Mouse (Mus musculus) C2C12 (cell line): ENCODE measurements at regions not wholly inside any gene's neighbourhood (a gene's known extent, or its start where the extent isn't known, plus 50 kb on each side); places are given as distances from the start of the nearest gene placed in this dataset.
"Not testable (repeated sequence)": the region's sequence is repeated elsewhere in the genome, so short reads cannot be mapped to it uniquely, and the experiment has no call there.

ENCODE experiments used
- H3K27me3 ChIP-seq: one replicate; pipeline ENCODE4 v1.6.1; 2011; ENCODE audit not compliant: control insufficient read depth, insufficient read depth, insufficient read length
- H3K36me3 ChIP-seq: one replicate; pipeline ENCODE4 v1.6.1; 2011; ENCODE audit not compliant: control insufficient read depth, insufficient read depth
- H3K4me3 ChIP-seq: one replicate; pipeline ENCODE4 v1.5.1; 2011; ENCODE audit warnings: mild to moderate bottlenecking, control low read depth; ENCODE audit not compliant: poor library complexity, insufficient read depth, severe bottlenecking
- H3K79me2 ChIP-seq: one replicate; pipeline ENCODE4 v1.6.1; 2011; ENCODE audit not compliant: control insufficient read depth, insufficient read depth
- H3K79me3 ChIP-seq: one replicate; pipeline ENCODE4 v1.6.1; 2011; ENCODE audit warnings: low read depth, control low read depth
- H3ac ChIP-seq: one replicate; pipeline ENCODE3; 2011; ENCODE audit warnings: low read depth; ENCODE audit not compliant: control insufficient read depth, insufficient read length
- CEBPB ChIP-seq: IDR thresholded peaks from one replicate; pipeline ENCODE4 v1.6.1; 2011; ENCODE audit warnings: low read depth, mild to moderate bottlenecking, control low read depth, moderate library complexity
- CTCF ChIP-seq: IDR thresholded peaks from one replicate; pipeline ENCODE4 v1.5.1; 2011; ENCODE audit not compliant: control insufficient read depth, insufficient read depth, insufficient read length
- FOSL1 ChIP-seq: IDR thresholded peaks from one replicate; pipeline ENCODE4 v1.8.0; 2011; ENCODE audit warnings: mild to moderate bottlenecking, low read length; ENCODE audit not compliant: poor library complexity, insufficient read depth, severe bottlenecking
- MAX ChIP-seq: IDR thresholded peaks from one replicate; pipeline ENCODE4 v1.6.1; 2011; ENCODE audit warnings: mild to moderate bottlenecking, control low read depth
- MYOD1 ChIP-seq: IDR thresholded peaks from one replicate; pipeline ENCODE4 v1.6.1; 2011; ENCODE audit warnings: low read depth; ENCODE audit not compliant: control insufficient read depth, insufficient read length
- MYOG ChIP-seq: IDR thresholded peaks from one replicate; pipeline ENCODE4 v1.6.1; 2011; ENCODE audit not compliant: control insufficient read depth, insufficient read length; ENCODE audit errors: extremely low read depth
- USF1 ChIP-seq: IDR thresholded peaks from one replicate; pipeline ENCODE4 v1.6.1; 2011; ENCODE audit warnings: low read depth, mild to moderate bottlenecking, control low read depth, moderate library complexity

DNA sequence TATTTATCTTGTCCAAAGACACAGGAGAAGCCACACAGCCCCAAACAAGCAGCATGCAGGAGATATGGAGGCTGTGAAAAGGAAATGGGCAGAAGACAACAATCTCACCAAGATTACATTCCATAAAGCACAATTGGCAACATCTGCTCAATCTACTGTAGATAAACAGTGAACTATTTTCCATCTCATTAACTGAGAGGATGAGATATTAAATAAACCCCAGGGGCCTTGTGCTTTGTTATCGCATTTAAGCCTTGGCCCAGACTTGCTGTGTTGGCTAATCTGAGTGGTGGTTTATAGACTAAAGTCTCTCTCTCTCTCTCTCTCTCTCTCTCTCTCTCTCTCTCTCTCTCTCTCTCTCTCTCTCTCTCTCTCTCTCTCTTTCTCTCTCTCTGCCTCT, 149.5 kb downstream of the Mat2b start:
- no peaks in the 10 kb centered on the region for H3K79me3 ChIP-seq
- TF ChIP-seq MYOG = no peak
- TF ChIP-seq FOSL1 = no peak
- TF ChIP-seq USF1 = no peak
- no peak for TF ChIP-seq CEBPB
- TF ChIP-seq MAX = no peak
- no peak for TF ChIP-seq MYOD1
- no peak for TF ChIP-seq CTCF
- no peak overlapping the region for H3ac ChIP-seq

DNA sequence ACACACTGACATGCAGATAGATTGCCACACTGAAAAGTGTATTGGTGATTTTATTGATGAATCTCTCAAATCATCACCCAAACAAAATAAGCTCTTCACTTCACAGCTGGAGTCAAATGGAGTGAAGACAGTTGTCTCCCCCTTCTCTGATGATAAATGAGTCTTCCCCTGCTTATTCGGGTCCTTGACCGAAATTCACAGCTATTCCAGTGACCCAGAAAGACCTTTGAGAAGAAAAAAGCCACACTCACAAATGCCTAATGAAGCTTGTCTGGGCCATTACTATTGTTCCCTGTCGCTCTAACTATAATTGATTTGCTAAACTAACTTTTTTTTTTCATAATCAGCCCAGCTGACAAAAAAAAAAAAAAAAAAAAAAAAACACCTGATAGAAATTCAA, 154.8 kb downstream of the Mat2b start:
- no peak overlapping the region for H3K4me3 ChIP-seq
- no peaks in the 10 kb centered on the region for H3K27me3 ChIP-seq
- no peaks in the 10 kb centered on the region for H3K36me3 ChIP-seq
- TF ChIP-seq MYOD1 (no peak), FOSL1 (no peak), USF1 (no peak), MAX (no peak), CTCF (no peak), MYOG (no peak), CEBPB (no peak)
- H3K79me2 ChIP-seq = no peaks in the 10 kb centered on the region
- no peaks in the 10 kb centered on the region for H3K79me3 ChIP-seq
- no peak overlapping the region for H3ac ChIP-seq

More for the DNA sequence above, 149.5 kb downstream of the Mat2b start:
- H3K79me2 ChIP-seq = no peaks in the 10 kb centered on the region
- no peak overlapping the region for H3K4me3 ChIP-seq
- H3K36me3 ChIP-seq = no peaks in the 10 kb centered on the region
- H3K27me3 ChIP-seq = no peaks in the 10 kb centered on the region

DNA sequence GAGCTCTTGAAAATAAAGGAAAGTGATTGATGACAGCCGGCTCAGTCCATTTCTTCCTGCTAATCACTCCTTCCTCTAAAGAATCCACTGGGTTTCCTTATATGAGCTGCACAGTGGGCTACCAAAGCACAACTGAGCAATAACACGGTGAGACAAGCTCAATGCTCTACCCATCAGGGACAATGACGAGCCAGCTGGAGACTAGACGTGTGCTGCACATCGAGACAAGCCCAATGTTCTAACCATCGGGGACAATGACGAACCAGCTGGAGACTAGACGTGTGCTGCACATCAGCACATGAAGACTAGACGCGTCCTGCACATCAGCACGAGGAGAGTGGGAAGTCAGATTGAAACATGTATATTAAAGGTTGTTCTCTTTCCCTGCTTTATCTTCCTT, 155.2 kb downstream of the Mat2b start:
- Histone ChIP-seq H3K36me3 (no peaks in the 10 kb centered on the region), H3ac (no peak overlapping the region), H3K79me2 (no peaks in the 10 kb centered on the region), H3K79me3 (no peaks in the 10 kb centered on the region), H3K27me3 (no peaks in the 10 kb centered on the region), H3K4me3 (no peak overlapping the region)
- TF ChIP-seq MYOG (no peak), MAX (no peak), CTCF (no peak), FOSL1 (no peak), MYOD1 (no peak), USF1 (no peak), CEBPB (no peak)

DNA sequence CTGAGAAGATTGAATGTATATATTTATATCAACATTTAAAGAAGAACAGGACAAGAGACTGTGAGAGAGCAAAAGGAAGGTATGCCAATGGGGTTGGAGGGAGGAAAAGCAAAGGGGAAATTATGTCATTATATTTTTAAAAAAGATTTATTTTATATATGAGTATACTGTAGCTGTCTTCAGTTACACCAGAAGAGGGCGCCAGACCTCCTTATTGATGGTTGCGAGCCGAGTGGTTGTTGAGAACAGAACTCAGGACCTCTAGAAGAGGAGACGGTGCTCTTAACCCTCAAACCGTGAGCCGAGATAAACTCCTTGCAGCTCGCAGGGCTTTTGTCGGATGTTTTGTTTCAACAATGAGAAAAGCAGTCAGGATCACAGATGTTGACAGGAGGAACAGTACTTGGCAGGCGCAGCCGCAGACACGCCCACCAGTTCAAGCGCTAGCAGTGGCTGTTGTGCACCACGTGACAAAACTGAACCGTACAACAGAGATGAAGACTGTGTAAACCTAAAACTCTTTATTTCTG, 158.7 kb downstream of the Mat2b start:
- no peaks in the 10 kb centered on the region for H3K36me3 ChIP-seq
- no peak overlapping the region for H3K4me3 ChIP-seq
- no peaks in the 10 kb centered on the region for H3K27me3 ChIP-seq
- no peaks in the 10 kb centered on the region for H3K79me2 ChIP-seq
- H3K79me3 ChIP-seq = no peaks in the 10 kb centered on the region
- TF ChIP-seq FOSL1 = no peak
- no peak for TF ChIP-seq CEBPB
- TF ChIP-seq MYOD1 = no peak
- no peak for TF ChIP-seq USF1
- no peak for TF ChIP-seq CTCF
- TF ChIP-seq MYOG = no peak
- no peak for TF ChIP-seq MAX
- H3ac ChIP-seq = no peak overlapping the region

DNA sequence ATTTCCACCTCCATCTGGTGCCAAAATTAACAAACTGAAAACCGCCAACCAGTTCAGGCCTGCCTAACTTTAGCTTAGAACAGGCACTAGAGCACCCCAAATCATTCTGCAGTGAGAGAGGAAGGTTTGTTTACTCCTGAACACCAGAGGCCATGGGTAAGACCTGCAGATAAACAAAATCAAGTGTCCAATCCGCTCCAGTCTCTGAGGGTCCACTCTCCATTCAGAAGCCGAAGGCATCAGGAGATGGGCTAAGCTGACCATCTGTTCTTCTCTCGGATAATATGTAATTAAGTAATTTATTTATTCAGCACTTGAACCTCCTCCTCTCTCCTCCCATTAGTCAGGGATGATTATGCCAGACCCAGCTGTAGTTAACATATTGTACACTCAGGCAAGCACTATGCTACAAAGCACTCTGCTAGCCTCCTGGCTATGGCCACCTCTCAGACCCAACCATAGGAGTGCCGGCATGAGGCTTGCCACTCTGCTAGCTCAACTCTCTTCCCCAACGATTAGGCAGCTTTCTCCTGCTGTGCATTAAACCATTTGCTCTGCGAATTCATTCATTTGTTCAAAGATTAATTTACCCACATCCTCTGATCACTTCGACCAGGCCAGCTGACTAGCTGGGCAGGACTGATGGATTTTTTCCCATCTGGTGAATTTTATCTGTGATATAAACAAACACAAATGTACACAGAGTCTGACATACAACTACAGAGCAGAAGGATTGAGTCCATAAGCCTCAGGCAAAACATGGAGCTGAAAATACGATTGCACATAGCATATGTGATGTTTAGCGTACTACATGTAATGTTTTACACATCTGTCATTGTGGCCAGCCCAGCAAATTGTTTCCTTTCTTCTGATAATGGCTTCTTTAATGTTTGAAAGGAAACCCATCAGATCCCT, 184.4 kb downstream of the Mat2b start:
- H3K27me3 ChIP-seq = no peaks in the 10 kb centered on the region
- TF ChIP-seq MAX (no peak), CEBPB (no peak), FOSL1 (no peak), USF1 (no peak), MYOG (no peak), CTCF (no peak), MYOD1 (no peak)
- H3K79me2 ChIP-seq = no peaks in the 10 kb centered on the region
- no peaks in the 10 kb centered on the region for H3K36me3 ChIP-seq
- H3K79me3 ChIP-seq = no peaks in the 10 kb centered on the region
- no peak overlapping the region for H3K4me3 ChIP-seq
- H3ac ChIP-seq = no peak overlapping the region

DNA sequence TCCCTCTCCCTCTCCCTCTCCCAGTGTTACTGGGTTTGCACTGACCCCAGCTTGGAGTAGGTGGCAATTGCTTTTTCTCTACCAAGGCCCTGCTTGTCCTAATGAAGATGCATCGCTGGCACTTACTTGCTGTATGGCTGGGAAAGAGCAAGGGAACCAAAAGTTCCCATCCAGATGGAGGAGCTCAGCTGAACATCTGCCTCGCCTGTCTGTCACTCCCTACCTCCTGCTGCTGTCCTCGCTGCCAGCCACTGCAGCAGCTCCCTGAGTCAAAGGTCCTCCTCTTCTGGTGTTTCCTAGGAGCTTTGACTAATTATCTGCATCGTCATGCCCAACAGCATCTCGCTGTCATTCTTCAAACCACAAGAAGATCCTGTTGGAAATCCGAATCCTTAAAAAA, 203.4 kb downstream of the Mat2b start:
- TF ChIP-seq FOSL1 = no peak
- no peak for TF ChIP-seq CTCF
- TF ChIP-seq MYOG = no peak
- TF ChIP-seq MYOD1 = no peak
- no peak for TF ChIP-seq CEBPB
- TF ChIP-seq USF1 = no peak
- TF ChIP-seq MAX = no peak
- Histone ChIP-seq H3K27me3 (no peaks in the 10 kb centered on the region), H3ac (no peak overlapping the region), H3K36me3 (no peaks in the 10 kb centered on the region), H3K4me3 (no peak overlapping the region), H3K79me3 (no peaks in the 10 kb centered on the region), H3K79me2 (no peaks in the 10 kb centered on the region)

DNA sequence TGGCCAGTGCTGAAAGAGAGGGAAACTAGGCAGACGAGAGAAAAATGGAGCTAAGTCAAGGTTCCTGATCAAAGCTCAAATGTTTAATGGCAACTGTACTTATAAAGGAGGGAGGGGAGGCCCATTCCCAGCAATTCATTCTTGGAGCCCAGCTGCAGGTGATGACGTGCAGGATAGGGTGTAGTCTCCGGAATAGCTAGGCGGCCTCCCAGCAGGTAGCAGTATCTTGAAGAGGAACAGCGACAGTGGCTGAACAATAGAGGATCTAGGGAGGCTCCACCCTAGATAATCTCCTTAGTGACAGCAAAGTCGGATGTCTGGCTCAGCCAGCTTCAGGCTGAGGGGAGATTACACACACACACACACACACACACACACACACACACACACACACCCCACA, 216.8 kb downstream of the Mat2b start:
- not testable (repeated sequence) for H3K36me3 ChIP-seq, H3ac ChIP-seq, H3K4me3 ChIP-seq, H3K27me3 ChIP-seq, H3K79me3 ChIP-seq, H3K79me2 ChIP-seq
